Mouse (Mus musculus) G1E (cell line): ENCODE results near the gene Wnt6.

Source experiments
- CTCF ChIP-seq: IDR thresholded peaks from 2 replicates; pipeline ENCODE4 v1.5.1; 2012; ENCODE audit warnings: low read depth, low read length, inconsistent platforms, mixed read lengths
- TAL1 ChIP-seq: conservative IDR thresholded peaks from 2 replicates; pipeline ENCODE4 v1.6.1; 2012; ENCODE audit warnings: low read depth, low read length, inconsistent platforms, mixed read lengths

DNA sequence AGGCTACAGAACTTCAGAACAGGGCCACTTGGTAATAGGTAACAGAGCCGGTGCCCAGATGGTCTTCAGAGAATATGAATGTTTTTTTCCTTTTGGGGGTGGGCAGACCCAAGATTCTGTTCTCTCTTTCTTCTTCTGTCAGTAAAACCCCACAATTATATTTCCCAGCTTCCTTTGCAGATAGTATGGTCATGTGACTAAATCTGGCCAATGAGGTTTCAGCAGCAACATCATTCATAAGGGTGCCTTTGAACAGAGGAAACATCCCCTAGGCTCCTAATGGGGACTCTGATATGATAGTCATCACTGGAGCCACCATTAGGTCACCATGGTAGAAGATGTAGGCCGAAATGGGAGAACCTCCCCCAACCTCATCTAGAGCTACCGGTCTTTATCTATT lies 18.9 kb upstream of the Wnt6 start:
- TF ChIP-seq CTCF (no peak), TAL1 (no peak)
